Mouse (Mus musculus) hindbrain, embryonic 16.5 days (tissue): ENCODE data around the gene Fbh1. TPM values are rescaled to one million over a fixed set of nuclear protein-coding genes. Genes with fewer than 3 reads are reported as not detected.
"Not testable (repeated sequence)": the region's sequence is repeated elsewhere in the genome, so short reads cannot be mapped to it uniquely, and the experiment has no call there.

ENCODE experiments used
- ATAC-seq: fragments of 200-750 bp; cut with Nextera tagmentation; 2 replicates; pipeline ENCODE4 v1.8.0; 2017; ENCODE audit warnings: moderate TSS enrichment, moderate library complexity
- H3K27ac ChIP-seq: fragments of 300-500 bp; sonication (generic); 2 replicates; pipeline ENCODE4 v1.5.1; 2014; ENCODE audit warnings: low read depth, mild to moderate bottlenecking, control low read depth, low read length, moderate library complexity
- H3K27me3 ChIP-seq: fragments of 300-500 bp; sonication (generic); replicated peaks from 2 replicates; pipeline ENCODE4 v1.6.1; 2014; ENCODE audit warnings: low read length; ENCODE audit not compliant: control insufficient read depth, insufficient read depth
- H3K36me3 ChIP-seq: fragments of 300-500 bp; sonication (generic); 2 replicates; pipeline ENCODE4 v1.6.1; 2014; ENCODE audit warnings: mild to moderate bottlenecking, low read length, moderate library complexity, mixed read lengths; ENCODE audit not compliant: control insufficient read depth, insufficient read depth
- H3K4me1 ChIP-seq: fragments of 300-500 bp; sonication (generic); 2 replicates; pipeline ENCODE4 v1.6.1; 2014; ENCODE audit warnings: low read depth, low read length; ENCODE audit not compliant: control insufficient read depth, insufficient read depth
- H3K4me2 ChIP-seq: fragments of 300-500 bp; sonication (generic); 2 replicates; pipeline ENCODE4 v1.6.1; 2014; ENCODE audit warnings: mild to moderate bottlenecking, low read length, control low read depth, moderate library complexity
- H3K4me3 ChIP-seq: fragments of 300-500 bp; sonication (generic); 2 replicates; pipeline ENCODE4 v1.5.1; 2014; ENCODE audit warnings: mild to moderate bottlenecking, low read length, control low read depth, moderate library complexity
- H3K9ac ChIP-seq: fragments of 300-500 bp; sonication (generic); 2 replicates; pipeline ENCODE4 v1.6.1; 2014; ENCODE audit warnings: low read depth, mild to moderate bottlenecking, control low read depth, low read length, moderate library complexity
- H3K9me3 ChIP-seq: fragments of 300-500 bp; sonication (generic); 2 replicates; pipeline ENCODE4 v1.6.1; 2014; ENCODE audit warnings: mild to moderate bottlenecking, low read length, moderate library complexity; ENCODE audit not compliant: control insufficient read depth
- WGBS: fragments of 180-500 bp; shearing (Covaris S2); extraction: QIAGEN DNeasy Blood & Tissue Kit; methylation state at CpG from one replicate; pipeline ENCODE4 v1.1.7; 2014; 5-methylcytosine and 5-hydroxymethylcytosine counted together
- polyA plus RNA-seq: library from polyadenylated mRNA; unstranded; fragments of >200 nt; fragmentation: Nextera tagmentation; extraction: Ambion mirVana; gene quantifications from 2 replicates; pipeline ENCODE4 v1.2.1, GENCODE M21; 2015

Fbh1 gene
- polyA plus RNA-seq, 1 experiment from 2014 or later: 124 TPM

DNA sequence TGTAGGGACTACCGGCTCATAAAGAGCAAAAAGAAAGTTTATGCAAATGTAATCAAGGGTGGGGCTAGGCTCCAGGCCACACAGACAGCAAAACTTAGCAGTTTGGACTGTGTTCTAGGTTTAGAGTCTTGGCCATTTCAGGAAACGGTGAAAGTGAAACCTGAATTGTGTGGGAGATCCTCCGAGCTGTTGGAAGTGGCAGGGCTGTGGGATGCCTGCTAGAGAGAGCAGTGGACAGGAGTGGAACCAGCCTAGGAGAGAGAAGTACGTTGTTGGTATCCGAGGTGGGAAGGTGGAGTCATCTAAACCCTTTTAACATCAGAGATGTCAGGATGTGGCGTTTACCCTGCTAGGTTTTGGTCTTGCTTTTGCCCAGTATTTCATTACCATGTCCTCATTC, 41.5 kb downstream of the Fbh1 start:
- no peaks in the 10 kb centered on the region for H3K4me1 ChIP-seq
- WGBS: 92% methylated on average over 6 of the region's 6 CpGs
- H3K4me2 ChIP-seq: no peak overlapping the region
- ATAC-seq: no peak
- no peak overlapping the region for H3K9ac ChIP-seq
- H3K36me3 ChIP-seq: peaks cover 8% of the 10 kb centered on the region
- no peak overlapping the region for H3K27ac ChIP-seq
- no peaks in the 10 kb centered on the region for H3K9me3 ChIP-seq
- H3K27me3 ChIP-seq: no peaks in the 10 kb centered on the region
- H3K4me3 ChIP-seq: no peak overlapping the region

DNA sequence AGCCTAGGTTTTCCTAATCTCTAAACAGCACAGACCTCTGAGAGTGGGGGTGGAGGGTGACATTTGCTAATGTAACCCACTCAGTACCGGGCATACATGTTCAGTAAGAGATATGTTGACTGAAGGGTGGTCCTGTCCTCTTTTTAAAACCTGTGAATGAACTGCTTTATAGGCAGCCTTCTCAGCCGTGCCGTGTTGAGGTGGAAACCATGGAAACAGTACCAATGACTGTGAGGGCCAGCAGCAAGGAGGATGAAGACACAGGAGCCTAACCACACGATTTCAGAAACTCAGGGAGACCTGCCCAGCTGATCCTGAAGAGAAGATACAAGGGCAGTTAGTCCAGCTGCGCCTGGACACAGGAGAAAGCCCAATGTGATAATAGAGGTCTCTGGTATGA, 44.4 kb downstream of the Fbh1 start:
- WGBS: 56% methylated on average over 5 of the region's 5 CpGs
- ATAC-seq: peak; percentile 45; the same call in 1 of the 2 replicates
- Histone ChIP-seq H3K4me3 (no peak overlapping the region), H3K4me2 (no peak overlapping the region), H3K36me3 (no peaks in the 10 kb centered on the region), H3K9me3 (no peaks in the 10 kb centered on the region), H3K9ac (no peak overlapping the region), H3K27me3 (no peaks in the 10 kb centered on the region), H3K4me1 (no peaks in the 10 kb centered on the region), H3K27ac (no peak overlapping the region)

DNA sequence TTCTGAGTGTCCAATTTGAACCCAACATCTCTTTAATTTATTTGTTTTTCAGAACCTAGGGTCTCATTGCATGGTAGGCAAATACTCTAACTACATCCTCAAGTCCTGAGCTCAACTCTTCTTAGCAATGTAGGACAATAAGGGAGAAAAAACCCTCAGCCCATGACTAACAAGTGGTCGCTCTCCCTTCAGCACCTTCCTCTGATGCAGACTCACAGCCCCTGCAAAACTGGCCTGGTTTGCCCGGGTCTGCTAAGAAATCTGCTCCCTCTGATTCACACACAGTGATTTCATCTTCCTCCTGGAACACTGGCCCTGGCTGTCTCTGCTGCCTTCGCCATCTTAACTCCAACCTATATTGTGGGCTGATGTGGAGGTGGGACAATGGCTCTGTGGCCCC, 48.3 kb downstream of the Fbh1 start:
- Histone ChIP-seq H3K9ac (no peak overlapping the region), H3K9me3 (no peaks in the 10 kb centered on the region), H3K4me1 (no peaks in the 10 kb centered on the region), H3K36me3 (no peaks in the 10 kb centered on the region), H3K27ac (no peak overlapping the region), H3K27me3 (no peaks in the 10 kb centered on the region), H3K4me2 (no peak overlapping the region), H3K4me3 (no peak overlapping the region)
- no peak for ATAC-seq
- WGBS: 71% methylated on average over 3 of the region's 3 CpGs

- Histone ChIP-seq H3K4me1 (no peaks in the 10 kb centered on the region), H3K4me2 (no peak overlapping the region), H3K4me3 (no peak overlapping the region), H3K9me3 (no peaks in the 10 kb centered on the region), H3K9ac (no peak overlapping the region), H3K36me3 (no peaks in the 10 kb centered on the region), H3K27me3 (no peaks in the 10 kb centered on the region), H3K27ac (no peak overlapping the region)
- ATAC-seq: no peak
- 93% methylated on average over 5 of the region's 5 CpGs for WGBS
Observed at GRCm38 (mm10) chr2:11727574-11727973, 49.8 kb downstream of the Fbh1 start.

DNA sequence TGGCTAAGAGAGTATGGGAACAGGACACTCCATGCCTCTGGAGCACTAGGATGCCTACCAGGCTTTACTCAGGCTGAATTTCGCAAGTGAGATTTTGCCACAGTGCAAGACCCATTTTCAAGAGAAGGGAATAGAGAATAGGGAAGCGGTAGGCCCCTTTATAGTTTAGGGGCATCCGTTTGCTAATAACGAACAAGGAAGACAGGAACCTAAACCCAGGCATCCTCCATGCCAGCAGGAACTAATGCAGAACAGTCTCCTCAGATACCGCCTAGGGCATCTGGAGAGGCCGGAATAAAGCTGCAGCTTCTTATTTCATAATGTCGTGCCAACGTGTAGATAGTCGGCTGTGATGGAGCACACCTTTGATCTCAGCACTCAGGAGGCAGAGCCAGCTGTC, 54.8 kb downstream of the Fbh1 start:
- H3K36me3 ChIP-seq: no peaks in the 10 kb centered on the region
- H3K27me3 ChIP-seq: no peaks in the 10 kb centered on the region
- ATAC-seq: no peak
- 91% methylated on average over 9 of the region's 9 CpGs for WGBS
- H3K4me2 ChIP-seq: no peak overlapping the region
- no peaks in the 10 kb centered on the region for H3K9me3 ChIP-seq
- H3K4me1 ChIP-seq: no peaks in the 10 kb centered on the region
- H3K9ac ChIP-seq: no peak overlapping the region
- H3K27ac ChIP-seq: no peak overlapping the region
- no peak overlapping the region for H3K4me3 ChIP-seq

DNA sequence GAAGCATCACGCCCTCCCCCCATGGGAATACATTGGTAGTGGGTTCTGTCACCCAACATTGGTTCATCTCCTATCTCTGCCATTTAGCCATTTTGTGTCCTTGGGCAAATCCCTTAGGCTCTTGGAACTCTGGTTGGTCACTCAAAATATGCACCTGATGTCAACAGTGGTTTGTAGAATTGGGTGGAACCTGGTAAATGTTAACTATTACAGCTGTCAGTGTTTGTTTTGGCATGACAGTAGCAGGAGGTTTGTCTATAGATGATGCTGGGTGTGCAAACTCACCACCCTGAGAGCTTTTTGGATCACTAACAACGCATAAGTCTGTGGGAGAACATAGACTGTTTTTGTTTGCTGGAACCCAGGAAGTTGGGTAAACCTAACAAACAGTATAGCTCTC, 58.8 kb downstream of the Fbh1 start:
- 85% methylated on average over 2 of the region's 2 CpGs for WGBS
- no peaks in the 10 kb centered on the region for H3K27me3 ChIP-seq
- no peak overlapping the region for H3K4me3 ChIP-seq
- no peak overlapping the region for H3K9ac ChIP-seq
- ATAC-seq: no peak
- H3K36me3 ChIP-seq: no peaks in the 10 kb centered on the region
- no peak overlapping the region for H3K27ac ChIP-seq
- no peaks in the 10 kb centered on the region for H3K4me1 ChIP-seq
- H3K4me2 ChIP-seq: no peak overlapping the region
- no peaks in the 10 kb centered on the region for H3K9me3 ChIP-seq

GRCm38 (mm10) chr2:11714535-11714934, 62.8 kb downstream of the Fbh1 start:
- WGBS: 81% methylated on average over 4 of the region's 4 CpGs
- H3K27ac ChIP-seq: no peak overlapping the region
- ATAC-seq: peak; percentile 45; the same call in 1 of the 2 replicates
- no peak overlapping the region for H3K4me2 ChIP-seq
- no peaks in the 10 kb centered on the region for H3K4me1 ChIP-seq
- no peak overlapping the region for H3K4me3 ChIP-seq
- no peaks in the 10 kb centered on the region for H3K27me3 ChIP-seq
- no peak overlapping the region for H3K9ac ChIP-seq
- no peaks in the 10 kb centered on the region for H3K9me3 ChIP-seq
- no peaks in the 10 kb centered on the region for H3K36me3 ChIP-seq

GRCm38 (mm10) chr2:11713021-11713420, 64.4 kb downstream of the Fbh1 start:
- Histone ChIP-seq H3K9ac (no peak overlapping the region), H3K27ac (no peak overlapping the region), H3K9me3 (no peaks in the 10 kb centered on the region), H3K4me1 (no peaks in the 10 kb centered on the region), H3K27me3 (0 out of 2 replicates have a peak, but pooled peaks cover 3% of the 10 kb centered on the region), H3K4me3 (no peak overlapping the region), H3K4me2 (no peak overlapping the region), H3K36me3 (no peaks in the 10 kb centered on the region)
- 74% methylated on average over 3 of the region's 3 CpGs for WGBS
- ATAC-seq: no peak

DNA sequence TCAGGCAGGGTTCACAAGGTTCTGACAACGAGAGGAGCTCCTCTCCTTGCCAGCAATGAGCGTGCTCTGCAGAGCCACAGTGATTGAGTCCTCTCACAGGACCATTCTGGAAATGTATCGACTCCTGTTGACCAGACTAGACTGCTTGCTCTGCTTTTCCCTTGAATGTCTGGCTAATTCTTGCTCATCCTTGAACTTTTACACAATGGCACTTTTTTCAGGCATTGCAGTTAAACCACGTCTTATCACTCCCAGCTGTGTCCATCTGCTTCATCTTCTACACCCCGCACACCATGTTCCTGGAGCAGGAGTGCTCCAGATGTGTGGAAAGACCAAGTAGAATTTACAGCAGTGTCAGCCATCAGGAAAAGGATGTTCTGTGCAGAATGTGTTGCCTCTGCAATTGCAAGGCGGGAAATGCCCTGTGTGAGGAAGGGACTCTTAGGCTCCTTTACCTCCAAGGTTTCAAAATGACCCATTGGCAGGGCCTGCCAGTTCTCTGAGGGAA, 64.8 kb downstream of the Fbh1 start:
- H3K9ac ChIP-seq: no peak overlapping the region
- no peaks in the 10 kb centered on the region for H3K4me1 ChIP-seq
- no peaks in the 10 kb centered on the region for H3K9me3 ChIP-seq
- H3K4me3 ChIP-seq: no peak overlapping the region
- H3K27ac ChIP-seq: no peak overlapping the region
- H3K27me3 ChIP-seq: 0 out of 2 replicates have a peak, but pooled peaks cover 3% of the 10 kb centered on the region
- H3K4me2 ChIP-seq: no peak overlapping the region
- 86% methylated on average over 6 of the region's 6 CpGs for WGBS
- ATAC-seq: no peak
- H3K36me3 ChIP-seq: no peaks in the 10 kb centered on the region

GRCm38 (mm10) chr2:11710101-11710500, 67.3 kb downstream of the Fbh1 start:
- H3K4me1 ChIP-seq: peaks cover 14% of the 10 kb centered on the region
- H3K27ac ChIP-seq, ATAC-seq, H3K4me3 ChIP-seq, H3K9me3 ChIP-seq, H3K4me2 ChIP-seq, H3K36me3 ChIP-seq, H3K9ac ChIP-seq: not testable (repeated sequence)
- 52% methylated on average over 4 of the region's 4 CpGs for WGBS
- peaks cover 11% of the 10 kb centered on the region for H3K27me3 ChIP-seq
